Mouse (Mus musculus) neural tube, embryonic 11.5 days (tissue): Measurements from ENCODE around the gene Rrp36. TPM values are rescaled to one million over a fixed set of nuclear protein-coding genes. Genes with fewer than 3 reads are reported as not detected.
A peak's percentile ranks its signal among the peaks of the same experiment; 100 is the strongest.

Experiments
- ATAC-seq: fragments of 200-750 bp; cut with Nextera tagmentation; 2 replicates; pipeline ENCODE4 v1.8.0; 2017; ENCODE audit warnings: moderate number of reproducible peaks, mild to moderate bottlenecking, moderate TSS enrichment, moderate library complexity; ENCODE audit not compliant: insufficient read depth, low FRiP score, low TSS enrichment
- DNase-seq: peaks from one replicate; pipeline ENCODE4 v3.0.0-alpha.2; 2015; ENCODE audit warnings: low spot score
- H3K27ac ChIP-seq: fragments of 300-500 bp; sonication (generic); 2 replicates; pipeline ENCODE4 v1.5.1; 2014; ENCODE audit warnings: low read depth, mild to moderate bottlenecking, low read length
- H3K27me3 ChIP-seq: fragments of 300-500 bp; sonication (generic); 2 replicates; pipeline ENCODE4 v1.6.1; 2014; ENCODE audit warnings: mild to moderate bottlenecking, low read length, mixed read lengths; ENCODE audit not compliant: control insufficient read depth, insufficient read depth
- H3K36me3 ChIP-seq: fragments of 300-500 bp; sonication (generic); 2 replicates; pipeline ENCODE4 v1.6.1; 2014; ENCODE audit warnings: mild to moderate bottlenecking, low read length, moderate library complexity, mixed read lengths; ENCODE audit not compliant: control insufficient read depth, insufficient read depth
- H3K4me1 ChIP-seq: fragments of 300-500 bp; sonication (generic); 2 replicates; pipeline ENCODE4 v1.6.1; 2014; ENCODE audit warnings: low read length, mixed read lengths; ENCODE audit not compliant: control insufficient read depth, insufficient read depth
- H3K4me2 ChIP-seq: fragments of 300-500 bp; sonication (generic); 2 replicates; pipeline ENCODE4 v1.6.1; 2014; ENCODE audit warnings: low read depth, mild to moderate bottlenecking, moderate library complexity
- H3K4me3 ChIP-seq: fragments of 300-500 bp; sonication (generic); 2 replicates; pipeline ENCODE4 v1.5.1; 2014; ENCODE audit warnings: low read depth, low read length
- H3K9ac ChIP-seq: fragments of 300-500 bp; sonication (generic); 2 replicates; pipeline ENCODE4 v1.6.1; 2014; ENCODE audit warnings: mild to moderate bottlenecking, low read length
- H3K9me3 ChIP-seq: fragments of 300-500 bp; sonication (generic); 2 replicates; pipeline ENCODE4 v1.6.1; 2016; ENCODE audit warnings: low read length; ENCODE audit not compliant: control insufficient read depth
- WGBS: fragments of 180-500 bp; shearing (Covaris S2); extraction: QIAGEN DNeasy Blood & Tissue Kit; methylation state at CpG from one replicate; pipeline ENCODE4 v1.1.7; 2014; 5-methylcytosine and 5-hydroxymethylcytosine counted together
- polyA plus RNA-seq: library from polyadenylated mRNA; unstranded; fragments of >200 nt; fragmentation: Nextera tagmentation; extraction: Ambion mirVana; gene quantifications from 2 replicates; pipeline ENCODE4 v1.2.1, GENCODE M21; 2014

Rrp36 gene
- polyA plus RNA-seq, 1 experiment from 2014 or later, result 49.8 TPM

DNA sequence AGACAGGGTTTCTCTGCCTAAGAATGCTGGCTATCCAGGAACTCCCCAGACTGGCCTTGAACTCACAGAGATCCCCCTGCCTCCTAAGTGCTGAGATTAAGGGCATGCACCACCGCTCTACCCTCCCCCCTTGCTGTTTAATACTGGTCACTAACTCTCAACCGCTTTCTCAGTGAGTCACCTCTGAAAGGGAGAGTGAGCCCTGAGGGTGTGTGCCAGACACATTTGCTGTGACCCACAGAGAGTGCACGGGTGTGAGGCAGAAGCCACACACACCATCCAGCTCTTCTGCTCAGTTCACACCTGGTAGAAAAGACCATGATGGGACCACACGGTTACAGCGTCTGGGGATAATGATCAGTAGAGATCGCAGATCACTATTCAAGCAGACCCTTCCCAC is 24.4 kb upstream of the Rrp36 start:
- Histone ChIP-seq H3K4me3 (no peak overlapping the region), H3K36me3 (no peaks in the 10 kb centered on the region; the same call in 1 of the 2 replicates), H3K9ac (no peak overlapping the region), H3K27me3 (no peaks in the 10 kb centered on the region), H3K27ac (no peak overlapping the region), H3K4me1 (peaks cover 10% of the 10 kb centered on the region), H3K9me3 (no peaks in the 10 kb centered on the region), H3K4me2 (no peak overlapping the region)
- 85% methylated on average over 6 of the region's 6 CpGs for WGBS
- ATAC-seq (no peak), DNase-seq (no peak)

DNA sequence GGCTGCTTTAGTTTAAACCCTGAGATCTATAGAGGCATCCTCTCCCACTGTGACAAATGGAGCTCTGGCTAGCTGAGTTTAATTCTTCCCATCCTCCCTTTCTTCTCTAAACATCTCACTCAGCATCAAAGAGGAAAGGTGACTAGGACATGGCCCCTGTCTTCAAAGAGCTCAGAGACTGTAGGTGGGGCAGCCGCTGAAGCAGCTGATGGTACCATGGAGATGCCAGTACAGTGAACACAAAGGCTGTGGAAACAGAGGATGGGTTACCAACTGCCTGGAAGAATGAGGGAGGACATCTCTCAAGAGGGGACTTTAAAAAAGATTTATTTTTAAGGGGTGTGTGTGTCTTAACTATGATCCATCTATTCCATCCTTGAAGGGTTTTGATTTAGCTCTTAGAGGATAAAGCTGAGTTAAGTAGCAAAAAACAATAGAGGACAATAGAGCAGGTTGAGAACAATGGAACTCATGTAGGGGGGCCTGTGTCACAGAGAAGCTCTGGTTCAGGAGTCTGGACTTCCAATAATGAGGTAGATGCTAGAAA is 20.4 kb upstream of the Rrp36 start:
- H3K4me3 ChIP-seq, result no peak overlapping the region
- H3K36me3 ChIP-seq, result no peaks in the 10 kb centered on the region; the same call in 1 of the 2 replicates
- no peak overlapping the region for H3K9ac ChIP-seq
- H3K27ac ChIP-seq, result no peak overlapping the region
- DNase-seq, result no peak
- no peak overlapping the region for H3K4me2 ChIP-seq
- no peaks in the 10 kb centered on the region for H3K9me3 ChIP-seq
- H3K4me1 ChIP-seq, result no peaks in the 10 kb centered on the region
- no peak for ATAC-seq
- 72% methylated on average over 1 of the region's 1 CpGs for WGBS
- H3K27me3 ChIP-seq, result no peaks in the 10 kb centered on the region

DNA sequence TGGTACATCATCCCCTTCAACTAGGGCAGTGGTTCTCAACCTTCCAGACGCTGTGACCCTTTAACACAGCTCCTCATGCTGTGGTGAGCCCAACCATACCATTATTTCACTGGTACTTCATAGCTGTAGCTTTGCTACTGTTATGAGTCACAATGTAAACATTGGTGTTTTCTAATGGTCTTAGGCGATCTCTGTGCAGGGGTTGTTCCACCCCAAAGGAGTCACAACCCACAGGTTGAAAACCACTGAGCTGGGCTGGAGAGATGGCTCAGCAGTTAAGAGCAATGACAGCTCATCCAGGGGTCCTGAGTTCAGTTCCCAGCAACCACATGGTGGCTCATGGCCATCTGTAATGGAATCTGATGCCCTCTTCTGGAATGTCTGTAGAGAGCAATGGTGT is 17.2 kb upstream of the Rrp36 start:
- no peak for ATAC-seq
- H3K4me3 ChIP-seq, result no peak overlapping the region

DNA sequence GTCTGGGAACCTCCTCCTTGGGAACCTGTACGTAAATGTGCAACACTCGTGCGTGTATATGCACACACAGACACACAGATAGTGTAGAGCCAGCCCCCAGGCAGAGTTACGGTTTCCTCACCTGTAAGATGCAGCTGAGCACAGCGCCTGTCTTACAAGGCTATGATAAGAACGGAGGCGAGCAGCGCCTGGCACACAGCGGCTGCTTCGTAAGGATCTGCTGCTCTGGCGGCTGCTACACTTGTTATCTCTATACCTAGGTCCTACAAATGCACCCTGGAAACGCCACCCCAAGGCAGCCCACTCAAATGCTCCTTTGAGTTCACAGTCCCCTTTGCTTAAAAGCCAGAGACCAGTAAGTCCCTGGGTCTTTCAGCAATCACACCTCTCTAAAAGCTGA is 16.5 kb upstream of the Rrp36 start:
- ATAC-seq (no peak), DNase-seq (no peak)
- Histone ChIP-seq H3K9ac (no peak overlapping the region), H3K36me3 (peaks cover 20% of the 10 kb centered on the region), H3K4me2 (no peak overlapping the region), H3K27me3 (no peaks in the 10 kb centered on the region), H3K9me3 (no peaks in the 10 kb centered on the region), H3K4me3 (no peak overlapping the region), H3K27ac (no peak overlapping the region), H3K4me1 (no peaks in the 10 kb centered on the region)
- WGBS, result 94% methylated on average over 12 of the region's 12 CpGs

More for the DNA sequence above, 17.2 kb upstream of the Rrp36 start:
- no peaks in the 10 kb centered on the region for H3K27me3 ChIP-seq
- no peak for DNase-seq
- no peak overlapping the region for H3K4me2 ChIP-seq
- WGBS, result 91% methylated on average over 2 of the region's 2 CpGs
- H3K9me3 ChIP-seq, result no peaks in the 10 kb centered on the region
- no peaks in the 10 kb centered on the region for H3K4me1 ChIP-seq
- no peak overlapping the region for H3K27ac ChIP-seq
- H3K36me3 ChIP-seq, result peaks cover 13% of the 10 kb centered on the region
- H3K9ac ChIP-seq, result no peak overlapping the region

DNA sequence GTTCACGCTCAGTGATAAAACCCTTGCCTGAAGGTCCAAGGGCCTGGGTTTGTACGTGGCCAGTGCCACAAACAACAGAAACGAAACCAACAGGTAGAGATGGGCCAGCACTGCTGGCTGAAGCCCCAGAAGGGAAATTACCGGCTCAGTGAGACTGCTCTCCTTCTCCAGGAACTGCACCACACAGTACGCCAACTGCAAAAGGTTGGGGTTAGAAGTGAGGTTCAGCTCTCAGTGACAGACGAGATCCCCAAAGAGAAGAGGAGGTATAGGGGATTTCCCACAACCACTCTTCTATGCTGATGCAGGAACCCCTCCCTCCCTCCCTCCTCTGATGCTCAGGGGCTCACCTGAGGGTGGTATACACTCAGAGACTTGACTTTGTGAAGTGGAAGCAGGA is 11.8 kb upstream of the Rrp36 start:
- Histone ChIP-seq H3K4me2 (no peak overlapping the region), H3K27me3 (no peaks in the 10 kb centered on the region), H3K4me3 (no peak overlapping the region), H3K36me3 (peaks cover 33% of the 10 kb centered on the region), H3K9ac (no peak overlapping the region), H3K9me3 (no peaks in the 10 kb centered on the region), H3K4me1 (peaks cover 8% of the 10 kb centered on the region), H3K27ac (no peak overlapping the region)
- WGBS, result 95% methylated on average over 6 of the region's 6 CpGs
- ATAC-seq (no peak), DNase-seq (no peak)

DNA sequence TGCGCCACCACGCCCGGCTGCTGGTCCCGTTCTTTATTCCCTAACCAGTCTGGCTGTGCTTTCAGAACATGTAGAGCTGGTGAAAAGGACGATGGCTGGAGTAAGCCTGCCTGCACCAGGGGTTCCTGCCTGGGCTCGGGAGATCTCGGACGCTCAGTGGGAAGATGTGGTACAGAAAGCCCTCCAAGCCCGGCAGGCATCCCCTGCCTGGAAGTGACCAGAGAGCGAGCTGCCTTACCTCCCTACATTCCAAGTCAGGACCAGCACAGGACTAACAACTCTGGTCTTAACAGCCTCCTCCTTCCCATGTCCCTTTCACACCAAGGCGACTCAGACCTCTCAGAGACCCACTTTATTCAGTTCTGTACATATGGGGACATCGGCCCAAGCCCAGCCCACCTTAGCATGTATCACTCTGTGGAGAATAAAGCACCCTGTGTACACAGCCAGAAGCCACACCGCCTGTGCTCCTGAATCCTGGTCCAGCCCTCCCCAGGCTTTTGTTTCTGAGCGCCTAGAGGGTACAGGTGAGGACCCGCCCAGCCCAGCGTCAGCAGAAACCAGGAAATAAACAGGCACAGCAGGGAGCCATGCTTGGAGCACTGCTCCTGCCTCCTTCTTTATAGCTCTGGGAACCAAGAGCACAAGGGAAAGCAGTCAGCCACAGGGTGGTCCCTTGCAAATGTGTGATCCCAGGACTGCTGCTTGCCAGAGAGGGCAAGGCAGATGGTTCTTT is 8.7 kb upstream of the Rrp36 start:
- Histone ChIP-seq H3K27ac (no peak overlapping the region), H3K4me3 (no peak overlapping the region), H3K27me3 (no peaks in the 10 kb centered on the region), H3K9ac (no peak overlapping the region), H3K4me1 (peaks cover 8% of the 10 kb centered on the region), H3K36me3 (peaks cover 31% of the 10 kb centered on the region), H3K9me3 (no peaks in the 10 kb centered on the region), H3K4me2 (no peak overlapping the region)
- ATAC-seq (no peak), DNase-seq (no peak)
- WGBS, result 83% methylated on average over 16 of the region's 16 CpGs

DNA sequence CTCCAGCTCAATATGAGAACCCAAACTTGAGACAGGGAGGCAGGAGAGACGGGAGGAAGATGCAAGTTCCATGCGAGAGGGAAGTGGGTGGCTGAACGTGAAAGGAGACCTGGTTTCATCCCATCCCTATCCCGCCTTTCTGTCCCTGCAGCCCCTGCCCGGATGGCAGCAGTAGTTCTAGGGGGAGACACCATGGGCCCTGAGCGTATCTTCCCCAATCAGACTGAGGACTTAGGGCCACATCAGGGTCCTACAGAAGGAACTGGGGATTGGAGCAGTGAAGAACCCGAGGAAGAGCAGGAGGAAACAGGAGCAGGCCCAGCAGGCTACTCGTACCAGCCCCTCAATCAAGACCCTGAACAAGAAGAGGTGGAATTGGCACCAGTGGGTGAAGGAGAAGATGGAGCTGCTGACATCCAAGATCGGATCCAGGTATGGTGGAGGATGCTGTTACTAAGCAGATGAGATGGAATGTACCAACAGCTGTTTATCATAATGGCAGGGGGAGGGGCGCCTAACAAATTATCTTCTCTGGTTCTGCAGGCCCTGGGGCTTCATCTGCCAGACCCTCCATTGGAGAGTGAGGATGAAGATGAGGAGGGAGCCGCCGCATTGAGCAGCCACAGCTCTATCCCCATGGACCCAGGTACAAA is 7.4 kb upstream of the Rrp36 start:
- H3K27me3 ChIP-seq, result no peaks in the 10 kb centered on the region
- no peaks in the 10 kb centered on the region for H3K9me3 ChIP-seq
- H3K36me3 ChIP-seq, result peaks cover 26% of the 10 kb centered on the region
- H3K4me2 ChIP-seq, result peak overlapping the region; percentile 87
- DNase-seq, result no peak
- H3K4me1 ChIP-seq, result peaks cover 8% of the 10 kb centered on the region
- H3K27ac ChIP-seq, result no peak overlapping the region
- H3K4me3 ChIP-seq, result peak overlapping the region; percentile 58
- 30% methylated on average over 12 of the region's 12 CpGs for WGBS
- peak overlapping the region; percentile 43; the same call in 1 of the 2 replicates for H3K9ac ChIP-seq
- ATAC-seq, result no peak

DNA sequence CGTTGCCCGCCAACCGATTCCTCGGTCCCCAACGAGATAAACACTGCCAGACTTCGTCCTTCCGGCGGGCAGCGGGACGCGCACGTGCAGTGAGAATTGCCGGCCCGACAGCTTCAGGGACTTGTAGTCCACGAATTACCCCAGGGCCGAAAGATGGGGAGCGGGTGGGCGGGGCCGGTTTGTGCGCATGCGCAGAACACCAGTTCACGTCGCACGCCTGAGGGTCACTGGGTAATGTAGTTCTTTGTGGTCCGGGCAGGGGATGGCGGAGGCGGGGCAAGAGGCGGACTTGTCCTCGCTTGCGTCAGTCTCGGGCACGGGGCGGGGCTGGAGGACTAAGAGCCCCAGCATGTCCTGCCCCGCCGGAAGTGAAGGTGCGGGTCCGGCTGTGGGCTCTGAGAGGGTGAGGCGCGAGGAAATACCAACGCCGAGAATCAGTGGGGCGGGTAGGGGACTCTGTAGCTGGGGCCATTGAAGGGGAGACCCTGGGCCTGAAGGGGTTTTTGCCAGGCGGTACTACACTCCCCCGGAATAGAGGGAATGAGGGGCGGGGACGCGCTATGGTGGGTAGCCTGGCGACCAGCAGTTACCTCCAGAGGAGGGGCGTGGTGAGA is 6.7 kb upstream of the Rrp36 start, which contains the start of gene Klhdc3:
TSS of gene Klhdc3 (minus strand) at position 155 of the 614 bp plus-strand sequence.
- Histone ChIP-seq H3K9me3 (no peaks in the 10 kb centered on the region), H3K9ac (peak within 1 kb of the TSS; percentile 62), H3K27me3 (no peaks in the 10 kb centered on the region), H3K36me3 (peaks cover 27% of the 10 kb centered on the region), H3K4me1 (peaks cover 8% of the 10 kb centered on the region), H3K4me2 (peak within 1 kb of the TSS; percentile 87), H3K27ac (peak within 1 kb of the TSS; percentile 73), H3K4me3 (peak within 1 kb of the TSS; percentile 58)
- WGBS, result under 1% methylated on average over 47 of the region's 49 CpGs
- peak; percentile 95 for ATAC-seq
- DNase-seq, result peak; percentile 100
